Mouse (Mus musculus) kidney, postnatal 4 days (tissue): ENCODE measurements at regions not wholly inside any gene's neighbourhood (a gene's known extent, or its start where the extent isn't known, plus 50 kb on each side); places are given as distances from the start of the nearest gene placed in this dataset.
"Not testable (repeated sequence)": the region's sequence is repeated elsewhere in the genome, so short reads cannot be mapped to it uniquely, and the experiment has no call there.

Experiments used
- DNase-seq, 2 experiments: peaks; one replicate each; pipeline ENCODE4 v3.0.0; 2021; ENCODE audit warnings: mixed read lengths in 2 of 2

DNA sequence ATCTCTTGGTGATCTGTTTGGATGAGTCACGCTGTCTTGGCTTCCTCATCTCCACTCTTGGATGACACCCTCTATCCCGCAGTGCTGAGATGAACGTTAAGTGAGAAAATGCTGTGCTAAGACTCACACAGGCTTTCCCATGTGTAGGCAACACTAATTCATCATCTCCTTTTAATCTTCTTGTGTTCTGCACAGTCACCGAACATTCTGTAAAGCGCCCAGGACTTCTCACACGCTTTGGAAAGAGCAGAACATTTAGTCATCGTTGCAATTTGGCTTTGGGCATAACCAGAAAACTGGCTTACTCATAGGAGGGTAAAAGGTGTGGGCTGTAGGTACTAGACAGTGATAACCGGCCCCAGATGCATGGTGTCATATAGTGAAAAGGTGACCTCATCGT, 94.9 kb downstream of the Plppr4 start:
- DNase-seq: no peak

DNA sequence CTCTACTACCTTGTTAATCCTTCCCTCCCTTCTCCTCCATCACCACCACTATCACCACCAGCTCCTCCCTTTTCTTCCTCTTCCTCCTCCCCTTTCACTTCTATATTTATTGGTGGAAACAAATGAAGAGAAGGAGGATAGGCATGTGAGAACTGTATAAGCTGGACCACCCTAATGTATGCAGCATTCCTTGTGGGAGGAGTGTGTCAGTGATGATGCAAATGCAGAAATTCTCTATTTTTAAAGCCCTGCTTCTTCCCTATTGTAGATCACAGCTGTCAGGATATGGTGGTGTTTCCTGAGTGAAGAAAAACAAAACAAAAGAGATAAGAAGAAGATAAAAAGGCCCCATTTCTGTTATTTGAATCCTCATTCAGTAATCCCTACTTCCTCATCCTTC, 112.8 kb downstream of the Plppr4 start:
- DNase-seq: no peak

DNA sequence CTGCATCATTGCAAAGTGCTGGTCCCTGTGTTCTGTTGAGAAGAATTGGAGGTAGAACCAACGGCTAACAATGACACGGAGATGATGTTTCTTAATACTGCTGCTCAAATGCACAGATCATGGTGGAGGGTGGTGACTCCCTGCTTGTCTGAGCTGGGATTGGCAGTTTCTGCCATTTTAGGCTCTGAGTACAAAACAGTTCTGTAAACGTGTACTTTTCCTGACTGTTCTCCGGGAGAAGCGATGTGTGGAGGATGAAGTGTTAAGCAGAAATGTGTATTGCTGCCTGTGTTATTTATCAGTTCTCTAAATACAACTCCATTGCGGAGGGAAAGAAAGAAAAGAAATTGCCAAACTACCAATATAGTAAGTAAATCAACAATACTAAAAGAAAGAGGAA, 118.9 kb downstream of the Plppr4 start:
- DNase-seq: no peak

DNA sequence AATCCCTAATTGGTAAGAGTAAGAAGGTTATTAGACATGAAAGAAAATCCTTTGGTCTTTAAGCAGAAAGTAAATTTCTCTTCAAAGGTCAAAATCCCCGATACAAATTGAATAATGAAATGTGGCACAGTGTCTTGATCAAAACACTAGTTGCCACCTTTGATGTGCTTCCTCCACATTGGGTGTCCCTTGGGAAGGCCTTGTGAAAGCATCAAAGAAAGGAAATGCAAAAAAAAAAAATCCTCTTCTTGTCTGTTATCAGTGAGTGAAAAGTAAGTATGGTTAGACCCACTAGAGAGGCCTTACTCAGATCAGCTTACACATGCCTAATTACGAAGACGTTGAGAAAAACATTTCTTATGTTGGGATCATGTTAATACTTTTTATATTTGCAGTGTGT, 134.1 kb downstream of the Plppr4 start:
- DNase-seq: no peak

DNA sequence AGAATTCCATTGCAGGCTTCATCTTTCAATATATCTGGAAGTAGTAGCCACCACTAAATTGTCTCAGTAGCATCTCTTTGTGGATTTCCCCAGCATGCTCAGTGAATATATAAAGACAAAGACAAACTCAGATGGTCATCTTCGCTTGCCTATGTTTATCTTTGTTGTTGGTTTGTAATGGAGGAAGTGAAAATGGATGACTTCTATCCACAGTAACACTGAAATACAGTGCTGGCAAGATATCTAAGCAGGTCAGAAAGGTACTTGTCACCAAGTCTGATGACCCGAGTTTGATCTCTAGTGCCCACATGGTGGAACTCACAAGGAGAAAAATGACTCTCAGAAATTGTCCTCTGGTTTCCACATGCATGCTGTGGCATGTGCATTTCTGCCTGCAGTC, 135.6 kb downstream of the Plppr4 start:
- DNase-seq: no peak

DNA sequence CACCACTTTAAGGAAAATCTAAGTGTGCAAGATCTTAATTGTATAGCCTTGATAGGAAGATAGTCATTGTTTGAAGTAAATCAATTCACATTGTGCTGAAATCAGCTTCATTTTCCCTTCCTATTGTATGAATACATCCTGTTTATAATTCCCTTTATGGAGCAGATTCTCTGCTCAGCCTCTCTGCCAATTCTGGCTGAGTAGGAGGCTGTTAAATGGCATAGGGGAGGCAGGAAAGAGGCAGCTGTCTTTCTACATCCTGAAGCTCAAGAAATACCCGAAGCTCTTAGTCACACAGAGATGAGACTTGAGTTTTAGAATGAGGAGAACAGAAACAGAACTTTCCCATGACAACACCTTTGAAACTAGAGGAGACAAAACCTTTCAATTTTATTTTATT, 142.7 kb downstream of the Plppr4 start:
- no peak for DNase-seq

DNA sequence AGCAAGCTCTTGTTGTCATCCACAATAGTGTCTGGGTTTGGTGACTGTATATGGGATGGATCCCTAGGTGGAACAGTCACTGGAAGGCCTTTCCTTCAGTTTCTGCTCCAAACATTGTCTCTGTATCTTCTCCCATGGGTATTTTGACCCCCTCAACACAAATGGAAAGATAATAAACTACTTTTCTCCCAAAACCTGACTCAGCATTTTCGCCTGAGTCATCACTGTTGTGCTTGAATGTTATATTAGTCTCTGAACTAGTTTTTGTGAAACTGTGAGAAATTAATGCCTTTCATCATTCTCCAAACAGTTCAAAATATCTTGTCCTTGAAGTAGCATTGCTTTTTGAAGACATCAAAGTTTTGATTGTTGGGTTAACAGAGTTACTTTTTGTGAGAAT, 168.8 kb downstream of the Plppr4 start:
- DNase-seq: no peak

DNA sequence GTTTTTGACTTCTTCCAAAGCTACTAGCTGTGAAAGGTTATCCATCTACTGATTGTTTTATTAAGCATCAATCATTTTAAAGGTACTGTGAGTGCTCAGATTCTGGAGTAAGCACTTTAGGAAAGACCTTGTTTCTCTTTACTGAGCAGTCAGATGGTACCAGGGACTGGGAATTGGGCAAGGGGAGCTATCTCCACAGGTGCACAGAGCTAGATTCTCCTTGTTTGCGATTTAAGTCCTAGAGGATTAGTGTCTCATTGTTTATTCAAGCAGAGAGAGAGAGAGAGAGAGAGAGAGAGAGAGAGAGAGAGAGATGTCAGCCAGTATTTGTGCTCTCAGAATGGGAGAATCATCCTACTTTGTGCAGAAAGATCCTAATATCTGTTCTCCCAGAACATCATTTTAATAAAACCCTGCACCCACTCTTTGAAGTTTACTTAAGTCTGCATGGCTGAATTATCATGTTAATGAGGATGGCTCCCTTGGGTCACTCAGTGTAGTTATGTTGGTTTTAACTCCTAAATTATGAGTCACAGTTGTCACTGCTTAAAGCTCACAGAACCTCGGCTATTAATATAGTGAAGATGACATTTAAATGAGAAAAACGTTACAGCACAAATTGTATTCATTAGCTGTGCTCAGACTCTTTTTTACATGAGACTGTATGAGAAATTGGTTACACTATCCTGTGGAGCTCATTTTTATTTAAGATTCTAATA, 171.7 kb downstream of the Plppr4 start:
- no peak for DNase-seq

DNA sequence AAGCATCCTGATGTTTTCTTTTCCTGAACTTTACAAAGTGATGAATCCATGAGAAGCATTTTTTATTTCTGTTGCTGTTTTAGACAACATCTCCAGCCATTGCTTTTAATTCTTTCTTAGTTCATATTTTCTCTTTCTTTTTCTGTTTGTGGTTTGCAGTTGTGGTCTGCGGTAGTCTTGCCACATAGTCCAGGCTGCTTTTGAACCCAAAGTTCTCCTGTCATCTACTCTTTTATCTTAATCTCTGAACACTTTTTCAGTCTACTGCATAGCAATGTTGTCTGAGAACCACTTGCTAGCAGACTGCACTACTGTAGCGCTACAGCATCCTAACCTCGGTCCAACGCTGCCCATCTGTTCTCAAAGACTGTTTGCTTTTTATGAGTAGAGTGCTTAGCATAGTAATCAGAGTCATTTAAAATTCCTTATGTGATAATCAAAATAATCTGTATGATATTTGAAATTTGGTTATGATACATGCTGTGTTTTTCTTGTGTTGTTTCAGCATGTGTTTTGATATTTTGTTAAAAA, 177.0 kb downstream of the Plppr4 start:
- no peak for DNase-seq

DNA sequence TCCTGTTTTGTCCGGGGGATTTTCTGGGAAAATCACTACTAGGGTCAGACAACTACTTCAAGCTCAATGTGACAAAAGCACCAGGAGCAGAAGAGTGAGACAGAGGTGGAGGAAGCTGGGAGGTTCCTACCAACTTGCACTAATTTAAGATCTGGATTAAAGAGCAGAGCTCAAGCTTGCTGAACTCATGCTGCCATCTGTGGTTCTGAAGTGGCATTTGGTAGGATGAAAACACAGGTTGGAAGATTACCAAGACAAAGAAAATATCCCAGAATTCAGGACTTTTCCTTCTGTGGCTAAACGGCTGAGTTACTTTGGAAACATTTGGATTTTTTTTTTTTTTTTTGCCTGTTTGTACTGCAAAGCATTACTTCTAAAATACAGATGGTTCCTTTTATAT, 190.9 kb downstream of the Plppr4 start:
- no peak for DNase-seq

DNA sequence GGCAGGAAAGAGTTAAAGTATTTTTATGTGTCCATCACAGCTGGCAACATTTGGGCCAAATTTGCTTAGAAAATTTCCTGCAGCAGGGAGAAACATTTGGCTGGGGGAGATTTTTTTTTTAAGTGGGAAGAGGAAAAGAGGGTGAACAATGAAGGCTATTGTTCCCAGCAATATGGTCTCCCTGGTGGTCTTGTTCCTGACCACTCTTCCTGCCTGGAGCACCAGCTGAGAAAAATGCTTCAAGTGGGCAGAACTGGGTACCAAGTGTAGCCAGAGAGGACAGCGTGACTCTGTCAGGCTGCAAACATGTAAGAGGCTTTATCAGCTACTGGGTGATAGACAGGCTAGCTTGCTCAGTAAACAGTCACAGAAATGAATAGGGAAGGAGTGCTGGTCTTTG, 194.3 kb upstream of the Palmd start:
- DNase-seq: no peak

DNA sequence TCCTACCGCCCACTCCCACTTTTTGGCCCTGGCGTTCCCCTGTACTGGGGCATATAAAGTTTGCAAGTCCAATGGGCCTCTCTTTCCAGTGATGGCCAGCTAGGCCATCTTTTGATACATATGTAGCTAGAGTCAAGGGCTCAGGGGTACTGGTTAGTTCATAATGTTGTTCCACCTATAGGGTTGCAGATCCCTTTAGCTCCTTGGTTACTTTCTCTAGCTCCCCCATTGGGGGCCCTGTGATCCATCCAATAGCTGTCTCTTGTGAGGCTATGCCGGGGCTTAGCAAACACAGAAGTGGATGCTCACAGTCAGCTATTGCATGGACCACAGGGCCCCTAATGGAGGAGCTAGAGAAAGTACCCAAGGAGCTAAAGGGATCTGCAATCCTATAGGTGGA, 191.9 kb upstream of the Palmd start:
- not testable (repeated sequence) for DNase-seq

DNA sequence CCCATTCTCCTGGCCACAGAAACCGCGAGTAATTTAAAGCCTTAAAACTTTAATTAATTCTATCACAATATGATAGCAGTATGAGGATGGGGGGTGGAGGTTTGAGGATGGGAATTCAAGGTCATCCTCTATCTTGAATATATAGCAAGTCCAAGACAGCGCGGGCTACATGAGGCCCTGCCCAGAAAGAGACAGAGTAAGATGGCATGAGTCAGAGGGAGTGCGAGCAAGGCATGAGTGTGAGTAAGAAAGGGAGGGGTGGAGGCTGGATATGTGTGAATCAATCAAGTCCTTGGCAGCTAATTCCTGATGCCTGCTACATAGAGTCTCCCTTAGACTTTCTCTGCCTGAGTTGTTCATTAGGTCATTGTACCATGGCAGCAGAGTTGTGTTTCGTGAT, 186.5 kb upstream of the Palmd start:
- DNase-seq: no peak

DNA sequence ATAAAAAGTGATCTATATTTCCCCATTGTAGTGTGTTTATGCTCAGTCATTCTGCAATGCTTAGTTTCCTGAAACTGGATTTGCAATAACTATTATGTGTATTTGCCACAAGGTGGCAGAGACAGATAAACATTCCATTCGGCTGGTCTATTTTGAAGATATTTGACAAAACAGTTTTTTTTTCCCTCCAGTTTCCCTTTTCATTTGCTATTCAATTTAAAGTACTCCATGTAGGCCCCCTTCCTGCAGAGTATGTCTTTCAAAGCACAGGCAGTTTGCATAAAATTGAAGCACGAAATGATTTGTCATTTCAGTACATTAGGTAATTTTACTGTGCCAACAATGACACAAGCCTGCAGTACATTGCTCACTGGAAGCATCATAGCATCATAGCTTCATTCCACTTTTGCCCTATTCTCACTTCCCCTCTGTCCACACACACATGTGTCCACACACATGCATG, 184.3 kb upstream of the Palmd start:
- DNase-seq: no peak

DNA sequence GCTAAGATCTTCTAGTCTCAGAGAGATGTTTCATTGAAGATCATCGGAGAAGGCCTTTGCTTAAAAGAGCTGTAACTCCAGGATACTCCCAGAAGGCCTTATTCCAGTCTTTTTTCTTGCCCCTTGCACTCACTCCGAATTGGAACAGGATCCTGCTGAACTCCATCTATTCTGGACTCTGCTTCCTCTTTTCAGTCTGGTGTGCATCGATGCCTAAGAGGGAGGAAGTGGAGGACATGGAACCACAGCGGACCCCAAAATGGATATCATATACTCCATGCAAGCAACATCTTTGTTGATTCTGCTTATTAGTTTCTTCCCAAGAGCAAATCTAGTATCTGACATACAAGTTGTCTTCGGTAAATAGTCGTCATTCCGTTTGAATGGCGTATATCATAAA, 183.6 kb upstream of the Palmd start:
- no peak for DNase-seq

DNA sequence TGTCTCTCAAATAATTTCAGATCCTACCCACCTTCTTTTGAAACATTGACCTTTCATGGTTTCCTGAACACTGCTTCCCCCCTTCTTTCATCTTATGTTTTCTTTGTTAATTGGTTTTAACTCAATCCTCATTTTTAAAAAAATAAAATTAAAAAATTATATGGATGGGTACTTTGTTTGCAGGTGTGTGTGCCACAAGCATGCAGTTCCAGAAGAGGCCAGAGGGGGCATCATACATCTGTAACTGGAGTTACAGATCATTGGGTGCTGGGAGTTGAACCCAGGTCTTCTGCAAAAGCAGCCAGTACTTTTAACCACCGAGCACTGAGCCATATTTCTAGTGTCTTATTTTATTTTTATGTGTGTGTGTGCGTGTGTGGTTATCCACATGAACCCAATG, 178.6 kb upstream of the Palmd start:
- no peak for DNase-seq

DNA sequence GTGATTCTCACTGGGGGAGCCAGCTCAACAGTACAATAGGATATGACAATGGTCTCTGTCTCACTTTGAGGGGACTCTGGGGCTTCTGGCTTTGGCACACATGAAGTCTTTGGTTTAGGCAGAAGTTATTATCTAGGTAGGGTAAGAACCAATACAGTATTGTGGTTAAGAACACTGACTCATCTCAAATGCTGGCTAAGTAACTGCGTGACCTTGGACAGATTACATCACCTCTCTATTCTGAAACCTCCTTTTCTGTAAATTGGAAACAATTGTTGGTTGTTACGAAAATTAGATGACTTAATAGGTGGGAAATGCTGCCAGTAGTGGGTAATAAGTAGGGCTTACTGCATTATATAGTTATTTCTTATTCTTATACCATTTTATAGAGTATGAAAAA, 171.0 kb upstream of the Palmd start:
- DNase-seq: no peak

DNA sequence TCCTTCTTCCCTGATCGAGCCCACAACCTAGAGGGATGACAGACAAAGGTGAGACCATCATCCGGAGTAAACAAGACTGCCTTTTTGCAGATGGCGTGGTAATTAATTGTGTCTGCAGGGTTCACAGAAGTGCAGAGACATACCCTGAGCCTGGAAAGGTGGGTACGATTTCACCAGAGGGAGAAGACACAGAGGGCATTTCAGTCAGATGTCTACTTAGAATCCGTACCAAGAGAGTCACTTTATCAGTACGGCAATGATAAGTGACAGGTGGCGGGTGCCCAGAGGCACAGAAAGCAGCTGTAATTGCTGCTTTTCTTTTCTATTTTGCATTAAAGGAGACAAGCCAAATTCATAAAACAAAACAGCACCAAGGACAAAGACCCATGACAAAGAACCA, 169.9 kb upstream of the Palmd start:
- DNase-seq: no peak

DNA sequence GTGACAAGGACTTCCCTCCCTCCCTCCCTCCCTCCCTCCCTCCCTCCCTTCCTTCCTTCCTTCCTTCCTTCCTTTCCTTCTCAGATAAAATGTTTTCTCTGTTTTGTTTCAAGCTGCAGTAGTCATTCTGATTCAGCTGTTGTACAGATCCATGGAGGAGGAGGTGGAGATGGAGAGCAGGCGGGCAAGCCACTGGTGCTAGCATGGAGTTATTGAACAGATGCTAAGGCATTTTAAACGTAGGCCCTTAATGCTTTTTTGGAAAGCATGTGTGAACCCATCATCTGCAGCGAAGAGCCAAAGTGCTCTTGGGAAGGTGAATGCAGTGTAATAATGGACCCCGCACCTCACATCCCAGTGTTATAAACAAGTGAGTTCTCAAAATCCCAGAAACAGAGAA, 164.1 kb upstream of the Palmd start:
- DNase-seq: no peak

DNA sequence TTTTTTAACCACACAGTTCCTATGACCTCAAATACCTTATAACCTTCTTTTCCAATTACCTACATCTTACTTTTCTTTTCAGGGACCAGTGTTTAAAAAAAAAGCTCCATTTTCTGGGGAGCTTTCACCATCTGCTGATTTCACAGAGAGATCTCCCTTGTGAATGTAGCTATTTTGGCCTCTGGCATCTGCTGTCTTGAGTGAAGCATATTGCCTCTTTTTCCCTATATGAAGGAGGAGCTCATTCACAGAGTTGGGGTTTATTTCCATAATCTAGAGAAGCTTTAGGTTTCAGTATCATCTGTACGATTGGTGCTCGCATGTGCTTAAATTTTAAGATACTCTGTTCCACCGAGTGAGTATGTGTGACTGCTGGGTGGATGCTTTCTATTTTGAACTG, 153.4 kb upstream of the Palmd start:
- DNase-seq: no peak

DNA sequence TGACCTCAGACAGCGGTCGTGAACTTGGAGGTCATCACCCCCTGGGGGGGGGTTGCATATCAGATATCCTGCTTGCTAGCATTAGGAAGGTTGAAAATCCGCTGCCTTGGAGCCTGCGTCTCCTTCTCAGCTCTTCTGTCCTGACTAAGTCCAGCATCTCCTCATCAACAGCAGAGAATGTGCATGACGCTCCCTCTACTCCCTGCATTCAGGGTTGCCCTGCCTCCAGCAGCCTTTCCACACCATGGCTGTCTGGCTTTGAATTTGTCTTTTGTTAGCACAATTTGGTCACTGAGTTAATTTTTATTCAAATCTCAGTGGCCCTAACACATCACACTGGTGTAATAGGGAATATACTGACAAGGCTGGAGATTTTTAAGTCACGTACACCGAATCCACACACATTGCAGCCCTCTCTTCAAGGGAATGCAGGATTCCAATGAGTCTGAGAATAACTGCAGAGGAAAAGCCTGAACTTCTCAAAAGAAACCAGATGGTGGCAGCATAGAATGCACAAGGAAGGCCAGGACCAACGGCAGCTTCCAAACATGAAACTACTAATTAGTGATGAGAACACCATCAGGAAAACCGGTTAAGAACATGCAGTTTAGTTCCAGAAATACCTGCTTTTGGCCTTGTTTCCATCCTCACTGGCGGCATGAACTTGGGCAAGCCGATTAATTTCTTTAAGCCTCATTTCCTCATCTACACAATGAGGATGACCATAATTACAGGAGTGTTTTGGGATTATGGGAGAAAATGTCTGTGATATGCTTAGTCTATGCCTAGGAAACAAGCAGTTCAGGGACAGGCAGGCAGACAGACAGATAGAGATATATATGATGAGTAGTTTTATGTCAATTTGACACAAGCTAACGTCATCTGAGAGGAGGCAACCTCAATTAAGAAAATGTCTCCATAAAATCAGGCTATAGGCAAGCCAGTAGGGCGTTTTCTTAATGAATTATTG, 151.6 kb upstream of the Palmd start:
- peak; percentile 24 to 33 for DNase-seq

DNA sequence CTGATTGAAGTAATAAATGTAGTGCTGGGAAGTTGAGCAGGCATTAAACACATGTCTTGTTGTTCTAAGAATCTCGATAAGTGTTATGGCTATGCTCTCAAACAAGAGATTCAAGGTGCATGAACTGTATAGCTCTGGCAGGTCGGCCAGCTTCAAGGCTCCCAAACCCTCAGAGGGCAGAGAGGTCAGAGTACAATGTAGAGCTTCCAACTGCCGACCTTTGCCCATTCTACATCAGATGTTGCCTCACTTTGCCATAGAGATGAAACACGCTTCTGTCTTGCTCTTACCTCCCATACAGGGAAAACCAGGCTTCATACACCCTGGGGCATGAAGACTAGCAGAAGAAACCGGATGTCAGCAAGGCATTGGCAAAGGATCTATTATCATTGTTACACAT, 150.8 kb upstream of the Palmd start:
- DNase-seq: no peak

DNA sequence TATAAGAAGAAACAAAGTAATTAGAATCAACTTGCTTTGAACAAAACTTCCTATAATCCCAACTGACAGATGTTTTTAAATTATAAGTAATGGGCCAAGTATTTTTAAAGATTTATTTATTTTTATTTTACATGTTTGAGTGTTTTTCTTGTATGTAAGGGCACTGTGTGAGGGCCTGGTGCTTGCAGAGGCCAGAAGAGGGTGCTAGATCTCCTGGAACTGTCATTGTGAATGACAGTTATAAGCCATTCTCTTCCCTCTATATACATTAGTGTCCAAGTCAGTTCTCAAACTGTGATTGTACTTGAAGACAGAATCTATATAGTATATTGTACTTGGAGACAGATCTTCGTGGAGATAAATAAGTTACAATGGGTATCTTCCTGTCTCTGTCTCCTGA, 149.1 kb upstream of the Palmd start:
- no peak for DNase-seq

DNA sequence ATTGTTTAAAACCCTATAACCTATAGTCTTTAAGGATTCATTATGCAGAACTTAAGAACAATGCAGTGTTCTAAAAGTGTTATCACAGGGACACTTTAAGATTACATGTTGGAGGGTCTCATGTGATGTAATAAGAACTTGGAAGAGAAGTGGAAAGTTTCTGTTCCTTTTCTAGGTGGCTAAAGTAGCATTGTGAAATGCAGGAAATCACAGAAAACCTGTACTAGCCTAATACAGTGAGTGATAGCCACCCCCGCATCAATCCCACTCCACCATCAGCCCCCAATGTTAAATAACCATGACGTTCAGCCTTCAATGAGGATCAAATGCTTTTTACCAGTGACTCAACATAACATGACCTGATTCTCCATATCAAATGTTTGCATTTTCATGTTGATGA, 147.4 kb upstream of the Palmd start:
- DNase-seq: no peak
